Comparison of ENCODE assay signal across 7 mouse cellular contexts in the genomic region with DNA sequence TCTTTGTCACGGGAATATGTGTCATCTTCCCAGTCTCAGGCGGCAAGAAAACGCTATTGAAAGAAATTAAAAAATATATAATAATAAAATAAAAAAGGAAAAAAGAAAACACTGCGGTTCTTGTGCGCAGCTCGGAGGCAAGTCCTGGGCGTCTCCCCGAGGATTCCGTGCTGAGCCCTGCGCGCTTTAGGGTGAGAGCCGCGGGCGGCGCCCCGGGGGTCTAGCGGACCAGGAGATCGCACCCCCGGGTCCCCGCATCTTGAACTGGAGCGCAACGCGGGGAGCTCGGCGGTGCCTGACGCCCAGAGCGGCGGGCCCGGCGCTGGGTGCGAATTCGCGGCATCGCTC. TPM values are rescaled to one million over a fixed set of nuclear protein-coding genes. Genes with fewer than 3 reads are reported as not detected.
DNase-seq lines count a peak whose midpoint lies in the region; ATAC-seq and TF ChIP-seq lines count a peak whose summit lies in the region.

No protein-coding gene starts in this region.

- peak; percentile 11; the same call in 1 of the 2 replicates for ATAC-seq in lung, postnatal 0 days
- ATAC-seq in forebrain, embryonic 12.5 days (ENCODE audit: low FRiP score) = peak; percentile 58; the same call in 1 of the 2 replicates
- ATAC-seq in limb, embryonic 13.5 days (ENCODE audit: low FRiP score, low read depth) = no peak; the same call in 1 of the 2 replicates
- no peak; the same call in 1 of the 2 replicates for ATAC-seq in stomach, embryonic 14.5 days (ENCODE audit: insufficient number of reproducible peaks, insufficient read depth, low FRiP score, low read depth)

- no peak for TF ChIP-seq EP300 in lung, postnatal 0 days (IDR thresholded peaks at IDR 0.05)

- peak overlapping the region; percentile 59 for H3K4me3 ChIP-seq in lung, postnatal 0 days (ENCODE audit: low read depth, low read length)
- peak overlapping the region; percentile 71 for H3K4me3 ChIP-seq in forebrain, embryonic 12.5 days (replicated peaks)
- peak overlapping the region; percentile 64 for H3K4me3 ChIP-seq in limb, embryonic 13.5 days
- H3K4me3 ChIP-seq in stomach, embryonic 14.5 days (ENCODE audit: low read depth, low read length) = peak overlapping the region; percentile 65

- 1% methylated on average over 32 of the region's 34 CpGs for WGBS in lung, postnatal 0 days
- WGBS in forebrain, embryonic 12.5 days = under 1% methylated on average over 34 of the region's 34 CpGs
- WGBS in limb, embryonic 13.5 days = under 1% methylated on average over 34 of the region's 34 CpGs
- 0% methylated on average over 34 of the region's 34 CpGs for WGBS in stomach, embryonic 14.5 days

- H3K9ac ChIP-seq in lung, postnatal 0 days (replicated peaks; ENCODE audit: low read depth) = peak overlapping the region; percentile 41; the same call in 1 of the 2 replicates
- H3K9ac ChIP-seq in forebrain, embryonic 12.5 days = peak overlapping the region; percentile 80
- H3K9ac ChIP-seq in limb, embryonic 13.5 days = peak overlapping the region; percentile 79
- peak overlapping the region; percentile 58 for H3K9ac ChIP-seq in stomach, embryonic 14.5 days (replicated peaks; ENCODE audit: low read depth, low read length)

- H3K4me2 ChIP-seq in lung, postnatal 0 days (replicated peaks; ENCODE audit: low read depth, low read length) = peak overlapping the region; percentile 94
- H3K4me2 ChIP-seq in forebrain, embryonic 12.5 days = peak overlapping the region; percentile 94
- H3K4me2 ChIP-seq in limb, embryonic 13.5 days (replicated peaks) = peak overlapping the region; percentile 95
- peak overlapping the region; percentile 96 for H3K4me2 ChIP-seq in stomach, embryonic 14.5 days (replicated peaks; ENCODE audit: low read depth, low read length)

- H3K36me3 ChIP-seq in lung, postnatal 0 days (ENCODE audit: insufficient read depth, low read length) = no peaks in the 10 kb centered on the region
- H3K36me3 ChIP-seq in forebrain, embryonic 12.5 days (replicated peaks) = no peaks in the 10 kb centered on the region
- H3K36me3 ChIP-seq in limb, embryonic 13.5 days = no peaks in the 10 kb centered on the region
- no peaks in the 10 kb centered on the region for H3K36me3 ChIP-seq in stomach, embryonic 14.5 days (ENCODE audit: control insufficient read depth, insufficient read depth, low read length)

- no peak for DNase-seq in lung, postnatal 0 days (ENCODE audit: low spot score)
- no peak for DNase-seq in lung, postnatal 10 days
- no peak for DNase-seq in urinary bladder, postnatal 36 days (ENCODE audit: low spot score in 2 of 2)
- DNase-seq in cerebellum, adult 9-10 months = no peak

- no peak overlapping the region for H3K27ac ChIP-seq in lung, postnatal 0 days (ENCODE audit: low read length)
- H3K27ac ChIP-seq in forebrain, embryonic 12.5 days = 0 out of 2 replicates have a peak overlapping the region, but pooled peaks have one; percentile 50
- H3K27ac ChIP-seq in limb, embryonic 13.5 days = no peak overlapping the region
- no peak overlapping the region for H3K27ac ChIP-seq in stomach, embryonic 14.5 days (ENCODE audit: low read length)

- no peaks in the 10 kb centered on the region for H3K4me1 ChIP-seq in lung, postnatal 0 days (ENCODE audit: insufficient read depth, low read depth, low read length)
- peaks cover 40% of the 10 kb centered on the region for H3K4me1 ChIP-seq in forebrain, embryonic 12.5 days
- H3K4me1 ChIP-seq in limb, embryonic 13.5 days = peaks cover 12% of the 10 kb centered on the region
- no peaks in the 10 kb centered on the region for H3K4me1 ChIP-seq in stomach, embryonic 14.5 days (ENCODE audit: control insufficient read depth, insufficient read depth, low read length)

- TF ChIP-seq CTCF in lung, postnatal 0 days (IDR thresholded peaks at IDR 0.05) = no peak

- H3K9me3 ChIP-seq in lung, postnatal 0 days (ENCODE audit: low read length) = no peaks in the 10 kb centered on the region
- H3K9me3 ChIP-seq in forebrain, embryonic 12.5 days = no peaks in the 10 kb centered on the region
- H3K9me3 ChIP-seq in limb, embryonic 13.5 days = no peaks in the 10 kb centered on the region
- no peaks in the 10 kb centered on the region for H3K9me3 ChIP-seq in stomach, embryonic 14.5 days (ENCODE audit: control insufficient read depth, low read depth, low read length)

- H3K27me3 ChIP-seq in lung, postnatal 0 days (replicated peaks; ENCODE audit: insufficient read depth, low read length) = no peaks in the 10 kb centered on the region
- H3K27me3 ChIP-seq in forebrain, embryonic 12.5 days = peaks cover 34% of the 10 kb centered on the region
- peaks cover 54% of the 10 kb centered on the region for H3K27me3 ChIP-seq in limb, embryonic 13.5 days
- H3K27me3 ChIP-seq in stomach, embryonic 14.5 days (ENCODE audit: control insufficient read depth, insufficient read depth, low read length) = peaks cover 6% of the 10 kb centered on the region; the same call in 1 of the 2 replicates

RNA-seq across cellular contexts. Expression of gene Cpne2, which starts 0.3 kb away (rescaled TPM):
- polyA plus RNA-seq in lung, postnatal 0 days (2015; fragmentation: Nextera tagmentation; extraction: Ambion mirVana) = 8.6 and 9.2 TPM in 2 replicates
- polyA plus RNA-seq in forebrain, embryonic 12.5 days (2016; fragmentation: Nextera tagmentation; extraction: Ambion mirVana) = 18.2 and 18.5 TPM in 2 replicates
- polyA plus RNA-seq in limb, embryonic 13.5 days (2015; fragmentation: Nextera tagmentation; extraction: Ambion mirVana) = 8.8 and 9.2 TPM in 2 replicates
- polyA plus RNA-seq in stomach, embryonic 14.5 days (2014; fragmentation: Nextera tagmentation; extraction: Ambion mirVana) = 12.2 and 14.9 TPM in 2 replicates

Comparison
In these comparisons a context has a peak if more than half of its experiments do, and no peak if none do; other contexts are left out.
1. ATAC-seq: peak in lung, postnatal 0 days (single experiment) and forebrain, embryonic 12.5 days (single experiment); none in limb, embryonic 13.5 days (single experiment) and stomach, embryonic 14.5 days (single experiment).
2. Peak in every context shown above with its lines, with median percentiles within 50 percentile points of each other: H3K4me2 ChIP-seq, H3K4me3 ChIP-seq and H3K9ac ChIP-seq.